Mouse (Mus musculus) ES-E14 (cell line): ENCODE data around the gene Nbr1. TPM values are rescaled to one million over a fixed set of nuclear protein-coding genes. Genes with fewer than 3 reads are reported as not detected.

ENCODE experiments used
- DNase-seq: peaks from one replicate; pipeline ENCODE4 v3.0.0-alpha.2; 2013; ENCODE audit warnings: low read depth, low spot score
- H3K27ac ChIP-seq: 2 replicates; pipeline ENCODE4 v1.5.1; 2012; ENCODE audit warnings: low read depth, mild to moderate bottlenecking, low read length, moderate library complexity, mixed read lengths; ENCODE audit not compliant: poor library complexity, insufficient read depth, severe bottlenecking
- H3K36me3 ChIP-seq: 2 replicates; pipeline ENCODE4 v1.6.1; 2012; ENCODE audit warnings: mild to moderate bottlenecking, low read length, moderate library complexity, mixed read lengths; ENCODE audit not compliant: control insufficient read depth, poor library complexity, insufficient read depth, severe bottlenecking
- H3K4me1 ChIP-seq, 2 experiments: fragments of 150-350 bp in 1 of 2; sonication (generic) in 1 of 2; 2 replicates each; pipeline ENCODE4 v1.6.1; 2012; ENCODE audit warnings: low read length in 2 of 2, mild to moderate bottlenecking in 1 of 2, mixed read lengths in 1 of 2; ENCODE audit not compliant: control insufficient read depth in 2 of 2, insufficient read depth in 2 of 2, poor library complexity in 1 of 2
- H3K4me3 ChIP-seq, 2 experiments: fragments of 150-350 bp in 1 of 2; sonication (generic) in 1 of 2; 2 replicates each; pipeline ENCODE4 v1.5.1; 2012; ENCODE audit warnings: low read length in 2 of 2, low read depth in 1 of 2, mild to moderate bottlenecking in 1 of 2, mixed read lengths in 1 of 2; ENCODE audit not compliant: insufficient read depth in 1 of 2, poor library complexity in 1 of 2, severe bottlenecking in 1 of 2
- H3K9ac ChIP-seq: 2 replicates; pipeline ENCODE4 v1.6.1; 2012; ENCODE audit warnings: low read depth, mild to moderate bottlenecking, low read length, mixed read lengths; ENCODE audit not compliant: poor library complexity, insufficient read depth, severe bottlenecking
- H3K9me3 ChIP-seq: fragments of 150-350 bp; sonication (generic); 2 replicates; pipeline ENCODE4 v1.6.1; 2012; ENCODE audit warnings: low read depth, mild to moderate bottlenecking, low read length; ENCODE audit not compliant: control insufficient read depth, insufficient read depth
- CHD2 ChIP-seq: IDR thresholded peaks from 2 replicates; pipeline ENCODE4 v1.6.1; 2014; ENCODE audit warnings: mild to moderate bottlenecking, low read depth, low read length, inconsistent platforms
- HCFC1 ChIP-seq: IDR thresholded peaks from 2 replicates; pipeline ENCODE4 v1.6.1; 2012; ENCODE audit warnings: low read length, inconsistent platforms, borderline replicate concordance; ENCODE audit not compliant: insufficient read depth
- MAFK ChIP-seq: IDR thresholded peaks from 2 replicates; pipeline ENCODE4 v1.6.1; 2014; ENCODE audit warnings: mild to moderate bottlenecking, low read depth, low read length, inconsistent platforms; ENCODE audit not compliant: insufficient read depth
- ZC3H11A ChIP-seq: IDR thresholded peaks from 2 replicates; pipeline ENCODE4 v1.6.1; 2012; ENCODE audit warnings: low read depth, mild to moderate bottlenecking, inconsistent platforms, low read length, borderline replicate concordance
- ZNF384 ChIP-seq: IDR thresholded peaks from 2 replicates; pipeline ENCODE4 v1.6.1; 2012; ENCODE audit warnings: low read depth, low read length, inconsistent platforms
- in situ Hi-C, 2 experiments: fragments of 600-800 bp; cut with MboI; formaldehyde crosslinking; loops; one replicate each; pipeline ENCODE4 v1.15.1; 2025; ENCODE audit warnings: low sequenced_read_pairs in 2 of 2, inconsistent platforms in 1 of 2; ENCODE audit not compliant: unreplicated experiment in 2 of 2
- total RNA-seq: library from RNA; depleted of rRNA; stranded (reverse); fragments of 300-350 nt; gene quantifications from 2 replicates; pipeline ENCODE4 v1.2.3, GENCODE M21; 2012

Nbr1 gene
- total RNA-seq, 1 experiment: 101 TPM

DNA sequence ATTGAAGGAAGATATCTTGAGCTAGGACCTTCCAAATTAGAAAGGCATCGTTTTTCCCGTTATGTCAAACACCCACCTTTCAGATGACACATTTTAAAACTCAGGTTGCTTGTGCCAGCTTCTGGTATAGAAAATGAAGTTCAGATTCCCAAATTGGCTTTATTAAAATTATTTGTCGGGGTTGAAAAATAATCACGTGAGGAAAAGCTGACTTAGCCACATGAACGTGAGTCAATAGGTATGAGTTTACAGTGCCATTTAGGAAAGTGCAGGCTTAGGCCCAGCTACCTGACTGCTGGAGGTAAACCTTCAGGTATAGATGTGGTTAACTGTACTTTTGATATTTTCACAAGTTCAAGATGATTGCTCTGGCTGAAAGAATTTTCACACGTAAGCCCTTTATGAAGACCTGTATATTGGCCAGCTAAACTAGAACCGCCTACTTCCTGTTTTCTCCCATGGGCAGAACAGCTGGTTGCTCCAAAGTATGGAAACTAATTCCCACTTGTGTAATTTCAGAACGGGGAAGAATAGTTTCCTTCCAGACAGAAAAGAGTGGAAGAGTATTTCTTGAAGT is 1.5 kb downstream of the Nbr1 start:
- no peaks in the 10 kb centered on the region for H3K9me3 ChIP-seq
- in situ Hi-C loops: no loop called here
- no peak for DNase-seq
- H3K9ac ChIP-seq: peak overlapping the region; percentile 84; the same call in 1 of the 2 replicates
- no peak overlapping the region for H3K27ac ChIP-seq
- H3K36me3 ChIP-seq: peaks cover 4% of the 10 kb centered on the region
- peaks cover 1 to 4% of the 10 kb centered on the region in 2 experiments; a peak in 3 of 4 replicates for H3K4me1 ChIP-seq
- H3K4me3 ChIP-seq: peak overlapping the region; percentile 84 to 91
- TF ChIP-seq HCFC1 (no peak), MAFK (no peak), ZC3H11A (no peak), ZNF384 (no peak), CHD2 (no peak)

DNA sequence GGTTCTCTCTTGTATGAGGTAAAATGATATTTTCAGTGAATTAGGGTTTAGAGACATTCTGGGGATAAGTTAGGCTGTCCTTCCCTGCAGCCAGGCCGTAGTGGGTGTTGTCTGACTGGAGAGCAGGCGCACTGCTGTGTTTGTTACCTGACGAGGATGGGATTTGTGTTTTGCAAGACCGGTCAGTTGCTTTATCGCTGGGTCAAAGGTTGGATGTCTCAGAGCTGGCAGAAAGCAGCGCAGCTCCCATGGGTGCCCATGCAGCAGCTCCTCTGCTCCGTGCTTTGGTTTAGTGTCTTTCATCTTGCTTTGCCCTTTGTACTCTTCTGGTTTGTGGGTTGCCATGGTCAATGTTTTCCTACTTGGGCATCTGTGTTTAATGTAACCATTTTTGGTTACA is 4.6 kb downstream of the Nbr1 start:
- Histone ChIP-seq H3K36me3 (peaks cover 10% of the 10 kb centered on the region), H3K4me1 (no peaks in the 10 kb centered on the region; a peak in 1 of 4 replicates), H3K9ac (no peak overlapping the region), H3K27ac (no peak overlapping the region), H3K9me3 (no peaks in the 10 kb centered on the region), H3K4me3 (no peak overlapping the region)
- in situ Hi-C loops: no loop called here
- no peak for DNase-seq
- no peak for TF ChIP-seq ZC3H11A
- TF ChIP-seq ZNF384: no peak
- no peak for TF ChIP-seq CHD2
- TF ChIP-seq HCFC1: no peak
- no peak for TF ChIP-seq MAFK

DNA sequence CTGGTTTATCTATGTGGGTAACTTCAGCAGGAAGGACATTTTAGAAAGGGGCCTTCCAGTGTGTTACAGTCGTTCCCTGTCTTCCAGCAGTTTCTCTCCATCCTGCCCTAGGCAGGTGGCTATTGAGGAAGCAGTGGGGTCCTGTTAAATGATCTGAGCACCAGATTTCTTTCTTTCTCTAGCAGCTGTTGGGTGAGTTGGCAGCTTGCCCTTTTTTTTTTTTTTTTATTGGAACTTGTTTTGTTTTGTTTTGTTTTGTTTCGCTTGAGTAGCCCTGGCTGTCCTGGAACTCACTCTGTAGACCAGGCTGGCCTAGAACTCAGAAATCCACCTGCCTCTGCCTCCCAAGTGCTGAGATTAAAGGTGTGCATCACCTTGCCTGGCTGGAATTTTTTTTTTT is 5.0 kb downstream of the Nbr1 start:
- TF ChIP-seq MAFK (no peak), HCFC1 (no peak), ZC3H11A (no peak), ZNF384 (no peak), CHD2 (no peak)
- in situ Hi-C loops: no loop called here
- no peak overlapping the region for H3K27ac ChIP-seq
- H3K9ac ChIP-seq: no peak overlapping the region
- H3K36me3 ChIP-seq: peaks cover 10% of the 10 kb centered on the region
- no peaks in the 10 kb centered on the region for H3K9me3 ChIP-seq
- DNase-seq: no peak
- no peaks in the 10 kb centered on the region; a peak in 1 of 4 replicates for H3K4me1 ChIP-seq
- H3K4me3 ChIP-seq: no peak overlapping the region

DNA sequence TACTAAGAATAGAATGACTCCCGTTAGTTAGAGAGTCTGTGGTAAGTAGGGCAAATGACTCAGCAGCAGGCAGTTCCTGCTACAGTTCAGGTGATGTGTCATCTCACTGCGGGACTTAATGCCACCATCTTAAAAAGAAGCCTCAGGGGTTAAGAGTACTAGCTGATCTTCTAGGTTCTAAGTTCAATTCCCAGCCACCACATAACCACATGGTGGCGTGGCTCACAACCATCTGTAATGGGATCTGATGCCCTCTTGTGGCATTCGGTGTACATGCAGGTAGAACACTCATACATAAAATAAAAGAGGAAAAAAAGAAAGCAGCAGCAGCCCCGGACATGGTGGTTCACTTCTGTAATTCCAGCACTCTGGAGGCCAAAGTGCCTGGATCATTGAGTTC is 10.4 kb downstream of the Nbr1 start:
- Histone ChIP-seq H3K27ac (no peak overlapping the region), H3K4me3 (no peak overlapping the region), H3K9me3 (no peaks in the 10 kb centered on the region), H3K9ac (no peak overlapping the region), H3K4me1 (no peaks in the 10 kb centered on the region), H3K36me3 (peaks cover 25% of the 10 kb centered on the region)
- TF ChIP-seq ZNF384 (peak; percentile 73; the same call in 1 of the 2 replicates), MAFK (no peak), HCFC1 (peak; percentile 55; the same call in 1 of the 2 replicates), CHD2 (no peak), ZC3H11A (no peak)
- in situ Hi-C loops: no loop called here
- DNase-seq: peak; percentile 75

DNA sequence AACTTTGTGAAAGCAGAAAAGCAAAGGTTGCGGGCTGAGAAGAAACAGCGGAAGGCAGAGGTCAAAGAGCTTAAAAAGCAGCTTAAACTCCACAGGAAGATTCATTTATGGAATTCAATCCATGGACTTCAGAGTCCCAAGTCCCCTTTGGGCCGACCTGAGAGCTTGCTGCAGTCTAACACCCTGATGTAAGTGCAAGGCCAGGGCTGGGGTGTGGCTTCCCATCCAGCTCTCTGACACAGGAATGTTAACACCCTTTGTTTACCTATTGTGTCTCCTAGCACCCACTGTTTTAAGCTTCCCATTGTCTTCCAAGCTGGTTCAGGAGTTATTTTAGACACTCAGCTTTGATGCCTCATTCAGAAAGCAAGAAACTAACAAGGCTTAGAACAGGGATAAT is 16.5 kb downstream of the Nbr1 start:
- in situ Hi-C loops: no loop called here
- Histone ChIP-seq H3K9ac (no peak overlapping the region), H3K9me3 (no peaks in the 10 kb centered on the region), H3K36me3 (peaks cover 55% of the 10 kb centered on the region), H3K4me3 (no peak overlapping the region), H3K4me1 (peaks cover 2 to 3% of the 10 kb centered on the region in 2 experiments; a peak in 2 of 4 replicates), H3K27ac (no peak overlapping the region; the same call in 1 of the 2 replicates)
- DNase-seq: peak; percentile 60
- no peak for TF ChIP-seq MAFK
- no peak for TF ChIP-seq ZC3H11A
- TF ChIP-seq CHD2: no peak
- no peak for TF ChIP-seq ZNF384
- TF ChIP-seq HCFC1: no peak
